Mouse (Mus musculus): ENCODE data around the gene 4933409G03Rik.
"Not testable (repeated sequence)": the region's sequence is repeated elsewhere in the genome, so short reads cannot be mapped to it uniquely, and the experiment has no call there.

The 4933409G03Rik gene

DNA sequence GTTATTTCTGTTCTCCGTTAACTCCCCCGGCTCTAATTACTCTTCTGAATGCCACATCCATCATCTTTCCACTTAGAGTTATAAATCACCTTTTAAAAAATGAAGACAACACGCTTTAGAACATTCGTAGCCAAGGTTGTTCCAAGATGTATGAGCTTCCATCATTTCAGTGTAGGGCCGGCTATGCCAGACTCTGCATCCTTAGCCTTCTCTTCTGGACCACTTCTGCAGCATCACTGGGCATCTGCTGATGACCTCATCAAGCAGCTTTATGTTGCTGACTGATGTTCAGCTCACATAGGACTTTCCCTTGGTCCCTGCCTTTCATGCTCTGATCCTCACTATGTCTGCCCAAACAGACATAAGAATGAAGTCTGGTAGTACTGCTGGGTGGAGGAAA is at the start of gene 4933409G03Rik:
Gene 4933409G03Rik (plus strand): TSS at position 301 of the 400 bp plus-strand sequence.
- DNase-seq = no peak

- no peak for DNase-seq
These were observed 38.0 kb upstream of the 4933409G03Rik start for GRCm38 (mm10) chr2:68544190-68544589.

DNA sequence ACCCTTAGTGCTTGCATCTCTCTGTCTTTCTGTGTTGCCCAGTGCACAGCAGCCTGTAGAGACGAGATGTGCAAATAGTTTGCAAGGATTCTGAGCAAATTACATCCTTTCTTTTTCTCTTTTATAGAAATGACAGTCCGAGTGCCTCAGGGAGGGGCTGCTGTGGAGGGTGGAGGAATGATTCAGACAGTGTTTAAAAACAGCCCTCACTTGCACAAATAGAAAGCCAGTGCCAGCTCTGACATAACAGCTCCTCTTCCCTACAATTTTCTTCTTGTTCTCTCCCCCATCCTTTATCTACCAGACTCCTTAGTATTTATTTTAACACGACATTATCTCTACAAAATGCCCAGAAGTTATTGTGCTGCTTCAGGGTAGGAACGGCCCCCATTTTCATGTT is 21.4 kb upstream of the 4933409G03Rik start:
- DNase-seq = no peak

DNA sequence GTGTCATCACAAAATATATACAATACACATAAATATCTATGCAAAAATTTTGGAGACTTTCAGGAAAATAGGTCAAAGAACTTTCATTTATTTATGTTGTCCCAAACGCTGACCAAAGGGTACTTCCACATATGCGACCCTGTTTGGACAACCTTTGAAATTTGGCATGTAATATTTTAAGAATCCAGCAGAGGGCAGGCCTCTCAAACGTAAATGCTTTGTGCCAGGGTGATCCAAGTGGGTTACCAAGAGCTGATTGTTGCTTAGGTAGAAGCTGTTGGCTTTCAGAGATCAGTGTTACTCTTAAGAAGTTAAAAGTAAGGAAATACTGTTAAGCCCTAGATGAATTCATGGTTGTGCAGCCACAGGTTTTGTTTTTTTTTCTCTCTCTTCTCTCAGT is 18.9 kb upstream of the 4933409G03Rik start:
- DNase-seq = peak in 1 of 2 experiments; percentile 8

DNA sequence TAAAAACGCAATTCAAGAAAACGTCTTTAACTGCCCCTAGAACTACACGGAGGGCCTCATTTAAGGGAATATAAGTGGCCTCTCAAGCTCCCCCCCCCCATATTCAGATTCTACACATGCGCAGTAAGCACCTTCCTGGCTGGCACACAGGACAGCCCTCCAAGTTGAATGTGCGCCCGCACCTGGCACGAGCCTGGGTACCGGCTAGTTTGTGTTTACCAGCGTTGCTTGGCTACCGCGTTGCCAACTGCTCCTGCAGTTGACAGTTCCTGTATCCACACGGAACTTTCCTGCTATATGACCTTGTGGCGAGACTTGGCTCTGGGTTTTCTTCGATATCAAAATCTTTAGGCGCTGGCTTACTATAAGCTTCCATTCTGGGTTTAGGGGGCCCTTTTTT is 13.9 kb upstream of the 4933409G03Rik start:
- DNase-seq = no peak

GRCm38 (mm10) chr2:68572340-68572739 is 9.9 kb upstream of the 4933409G03Rik start:
- DNase-seq = peak in 1 of 2 experiments; percentile 8

DNA sequence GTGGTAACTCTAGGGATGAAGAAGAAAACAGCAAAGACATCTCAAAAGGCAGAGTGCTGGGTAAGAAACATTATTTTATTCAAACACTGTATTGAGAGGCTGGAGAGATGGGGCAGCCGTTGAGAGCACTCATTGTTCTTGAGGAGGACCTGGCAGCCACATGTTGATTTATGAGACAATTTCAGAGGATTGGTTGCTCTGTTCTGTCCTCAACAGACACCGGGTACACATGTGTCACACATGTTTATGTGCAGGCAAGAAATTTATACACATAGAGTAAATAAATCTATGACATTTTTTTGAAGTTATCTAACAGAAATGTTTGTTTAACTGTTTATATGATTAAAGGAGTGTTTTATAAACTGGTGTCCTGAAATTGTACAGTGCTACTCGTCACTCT is 10.6 kb downstream of the 4933409G03Rik start:
- DNase-seq = no peak

GRCm38 (mm10) chr2:68656186-68656585 is 74.0 kb downstream of the 4933409G03Rik start, which contains the start of gene 4932414N04Rik:
Gene 4932414N04Rik (plus strand): TSS chr2:68656486.
- not testable (repeated sequence) for DNase-seq

All from spleen, adult 18-20 months (tissue).